Comparison of ENCODE assay signal across 22 mouse cellular contexts in the genomic region with DNA sequence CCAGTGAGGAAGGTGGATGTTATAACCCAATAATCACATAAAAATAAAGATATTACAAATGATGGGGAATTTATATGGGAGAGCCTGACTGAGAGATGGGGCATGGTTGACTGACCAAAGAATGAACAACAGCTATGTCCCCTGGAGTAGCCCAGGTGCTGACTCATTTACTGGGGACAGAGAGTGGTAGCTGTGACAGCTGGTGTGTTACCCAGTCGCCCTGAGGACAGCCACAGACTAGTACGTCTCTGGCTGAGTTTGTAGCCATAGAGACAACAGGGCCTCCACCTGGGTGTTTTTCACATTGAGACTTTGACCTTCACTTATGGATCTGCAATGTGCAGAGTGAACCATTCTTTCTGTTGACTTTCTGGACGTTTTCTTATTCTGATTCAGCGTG.
DNase-seq lines count a peak whose midpoint lies in the region; ATAC-seq and TF ChIP-seq lines count a peak whose summit lies in the region.
"Had no signal": no experiment of that assay in that cellular context is flagged by ENCODE, and none has a peak within 500 bp of the region (broad histone marks: within the 10 kb centered on the region; RNA-seq: fewer than 3 reads in every experiment).

No protein-coding gene starts in this region.

- H3K9me3 ChIP-seq in kidney, postnatal 0 days (replicated peaks; ENCODE audit: low read length), result no peaks in the 10 kb centered on the region
- H3K9me3 ChIP-seq in intestine, postnatal 0 days (ENCODE audit: control insufficient read depth), result no peaks in the 10 kb centered on the region
- no peaks in the 10 kb centered on the region for H3K9me3 ChIP-seq in stomach, embryonic 14.5 days (ENCODE audit: control insufficient read depth, low read depth, low read length)
- H3K9me3 ChIP-seq in hindbrain, embryonic 16.5 days (ENCODE audit: control insufficient read depth, low read length), result 0 out of 2 replicates have a peak, but pooled peaks cover 2% of the 10 kb centered on the region
- H3K9me3 ChIP-seq: heart, embryonic 10.5 days; hindbrain, embryonic 13.5 days had no signal

- H3K9ac ChIP-seq in kidney, postnatal 0 days (ENCODE audit: low read depth, low read length), result no peak overlapping the region
- H3K9ac ChIP-seq in intestine, postnatal 0 days (ENCODE audit: low read depth, low read length), result no peak overlapping the region
- no peak overlapping the region for H3K9ac ChIP-seq in stomach, embryonic 14.5 days (replicated peaks; ENCODE audit: low read depth, low read length)
- no peak overlapping the region for H3K9ac ChIP-seq in hindbrain, embryonic 16.5 days (ENCODE audit: low read depth, low read length)
- H3K9ac ChIP-seq: hindbrain, embryonic 13.5 days; liver, embryonic 14.5 days had no signal

- no peak for DNase-seq in gastrocnemius, adult 2 months
- no peak for DNase-seq in gastrocnemius, postnatal 14 days
- DNase-seq in kidney, postnatal 0 days (ENCODE audit: low spot score), result no peak
- no peak for DNase-seq in kidney, adult 9 months
- DNase-seq in ovary, postnatal 14 days (ENCODE audit: low spot score), result no peak
- DNase-seq: adrenal gland, postnatal 10 days; cerebellum, adult 9-11 months; gastrocnemius, postnatal 25 days; left cerebral cortex, postnatal 4 days; midbrain, embryonic 14.5 days; thymus, postnatal 14 days had no signal

- H3K4me3 ChIP-seq in gastrocnemius, adult 2 months, result no peak overlapping the region
- no peak overlapping the region for H3K4me3 ChIP-seq in kidney, postnatal 0 days (replicated peaks; ENCODE audit: low read depth, low read length)
- no peak overlapping the region for H3K4me3 ChIP-seq in intestine, postnatal 0 days (ENCODE audit: low read depth, low read length)
- H3K4me3 ChIP-seq in stomach, embryonic 14.5 days (ENCODE audit: low read depth, low read length), result no peak overlapping the region
- no peak overlapping the region for H3K4me3 ChIP-seq in hindbrain, embryonic 16.5 days (ENCODE audit: low read length)
- H3K4me3 ChIP-seq: erythroblast, embryonic 14.5 days; heart, embryonic 10.5 days; hindbrain, embryonic 13.5 days; left cerebral cortex, adult 2 months had no signal

- no peak overlapping the region for H3K4me2 ChIP-seq in kidney, postnatal 0 days (ENCODE audit: low read length)
- H3K4me2 ChIP-seq in intestine, postnatal 0 days (replicated peaks; ENCODE audit: low read depth), result no peak overlapping the region
- no peak overlapping the region for H3K4me2 ChIP-seq in stomach, embryonic 14.5 days (replicated peaks; ENCODE audit: low read depth, low read length)
- no peak overlapping the region for H3K4me2 ChIP-seq in hindbrain, embryonic 16.5 days (ENCODE audit: low read length)
- H3K4me2 ChIP-seq: hindbrain, embryonic 13.5 days had no signal

- WGBS in kidney, postnatal 0 days, result 58% methylated on average over 4 of the region's 4 CpGs
- 35% methylated on average over 4 of the region's 4 CpGs for WGBS in intestine, postnatal 0 days
- 73% methylated on average over 4 of the region's 4 CpGs for WGBS in stomach, embryonic 14.5 days
- 73% methylated on average over 4 of the region's 4 CpGs for WGBS in hindbrain, embryonic 16.5 days

- H3K27me3 ChIP-seq in kidney, postnatal 0 days (ENCODE audit: insufficient read depth, low read length), result no peaks in the 10 kb centered on the region
- H3K27me3 ChIP-seq in intestine, postnatal 0 days (replicated peaks; ENCODE audit: control insufficient read depth, insufficient read depth, low read length), result no peaks in the 10 kb centered on the region
- H3K27me3 ChIP-seq in stomach, embryonic 14.5 days (ENCODE audit: control insufficient read depth, insufficient read depth, low read length), result no peaks in the 10 kb centered on the region
- no peaks in the 10 kb centered on the region for H3K27me3 ChIP-seq in hindbrain, embryonic 16.5 days (replicated peaks; ENCODE audit: control insufficient read depth, insufficient read depth, low read length)
- H3K27me3 ChIP-seq: hindbrain, embryonic 13.5 days had no signal

- H3K36me3 ChIP-seq in kidney, postnatal 0 days (ENCODE audit: insufficient read depth, low read length), result no peaks in the 10 kb centered on the region
- no peaks in the 10 kb centered on the region for H3K36me3 ChIP-seq in intestine, postnatal 0 days (ENCODE audit: control insufficient read depth, insufficient read depth)
- no peaks in the 10 kb centered on the region for H3K36me3 ChIP-seq in stomach, embryonic 14.5 days (ENCODE audit: control insufficient read depth, insufficient read depth, low read length)
- no peaks in the 10 kb centered on the region for H3K36me3 ChIP-seq in hindbrain, embryonic 16.5 days (ENCODE audit: control insufficient read depth, insufficient read depth, low read length)
- H3K36me3 ChIP-seq: heart, embryonic 10.5 days; hindbrain, embryonic 13.5 days had no signal

- peak; percentile 79 for ATAC-seq in kidney, postnatal 0 days (replicated peaks; ENCODE audit: low FRiP score, low read depth)
- ATAC-seq in intestine, postnatal 0 days, result peak; percentile 87
- ATAC-seq in stomach, embryonic 14.5 days (ENCODE audit: insufficient number of reproducible peaks, insufficient read depth, low FRiP score, low read depth), result 0 out of 2 replicates have a peak, but pooled peaks have one; percentile 47
- ATAC-seq in hindbrain, embryonic 16.5 days, result no peak
- ATAC-seq: activated CD4-positive, CD25-positive, alpha-beta regulatory T cell, adult 4 months; CD4-positive, CD25-positive, alpha-beta regulatory T cell, adult 4 months; forebrain, embryonic 14.5 days had no signal

- TF ChIP-seq CTCF in gastrocnemius, adult 2 months (IDR thresholded peaks at IDR 0.05), result no peak
- no peak for TF ChIP-seq CTCF in kidney, postnatal 0 days (IDR thresholded peaks at IDR 0.05; ENCODE audit: low read depth)
- no peak for TF ChIP-seq CTCF in intestine, postnatal 0 days (IDR thresholded peaks at IDR 0.05; ENCODE audit: low read depth)

- H3K4me1 ChIP-seq in kidney, postnatal 0 days (replicated peaks; ENCODE audit: insufficient read depth, low read length), result no peaks in the 10 kb centered on the region
- peaks cover 14% of the 10 kb centered on the region for H3K4me1 ChIP-seq in intestine, postnatal 0 days (replicated peaks; ENCODE audit: control insufficient read depth, insufficient read depth, low read length)
- peaks cover 19% of the 10 kb centered on the region for H3K4me1 ChIP-seq in stomach, embryonic 14.5 days (ENCODE audit: control insufficient read depth, insufficient read depth, low read length)
- H3K4me1 ChIP-seq in hindbrain, embryonic 16.5 days (ENCODE audit: control insufficient read depth, insufficient read depth, low read depth, low read length), result no peaks in the 10 kb centered on the region
- H3K4me1 ChIP-seq: hindbrain, embryonic 13.5 days had no signal

- peak overlapping the region; percentile 94; the same call in 1 of the 2 replicates for H3K27ac ChIP-seq in gastrocnemius, adult 2 months
- no peak overlapping the region for H3K27ac ChIP-seq in kidney, postnatal 0 days
- peak overlapping the region; percentile 78 for H3K27ac ChIP-seq in intestine, postnatal 0 days (ENCODE audit: low read depth, low read length)
- peak overlapping the region; percentile 15; the same call in 1 of the 2 replicates for H3K27ac ChIP-seq in stomach, embryonic 14.5 days (ENCODE audit: low read length)
- no peak overlapping the region for H3K27ac ChIP-seq in hindbrain, embryonic 16.5 days (ENCODE audit: low read depth, low read length)
- H3K27ac ChIP-seq: hindbrain, embryonic 13.5 days; liver, embryonic 14.5 days had no signal

- intact Hi-C loops in gastrocnemius, adult 2 months (cut with DNase I), result no loop called here
- intact Hi-C loops in gastrocnemius, postnatal 14 days (cut with DNase I; ENCODE audit: low total_unique reads), result no loop called here

Comparison
In these comparisons a context has a peak if more than half of its experiments do, and no peak if none do; other contexts are left out.
1. H3K27ac ChIP-seq: peak in gastrocnemius, adult 2 months (single experiment), intestine, postnatal 0 days (single experiment) and stomach, embryonic 14.5 days (single experiment); none in kidney, postnatal 0 days (single experiment) and hindbrain, embryonic 16.5 days (single experiment).